Mouse (Mus musculus) stomach, embryonic 14.5 days (tissue): ENCODE results near the gene P4ha1. TPM values are rescaled to one million over a fixed set of nuclear protein-coding genes. Genes with fewer than 3 reads are reported as not detected.
A peak's percentile ranks its signal among the peaks of the same experiment; 100 is the strongest.

Experiments used
- ATAC-seq: fragments of 200-750 bp; cut with Nextera tagmentation; 2 replicates; pipeline ENCODE4 v1.8.0; 2017; ENCODE audit warnings: low read depth, moderate TSS enrichment; ENCODE audit not compliant: insufficient number of reproducible peaks, insufficient read depth, low FRiP score
- H3K27ac ChIP-seq: fragments of 300-500 bp; sonication (generic); 2 replicates; pipeline ENCODE4 v1.5.1; 2014; ENCODE audit warnings: mild to moderate bottlenecking, low read length, moderate library complexity, mixed read lengths
- H3K27me3 ChIP-seq: fragments of 300-500 bp; sonication (generic); 2 replicates; pipeline ENCODE4 v1.6.1; 2014; ENCODE audit warnings: low read length, control low read depth, mixed read lengths; ENCODE audit not compliant: control insufficient read depth, insufficient read depth
- H3K36me3 ChIP-seq: fragments of 300-500 bp; sonication (generic); 2 replicates; pipeline ENCODE4 v1.6.1; 2014; ENCODE audit warnings: mild to moderate bottlenecking, control low read depth, low read length, moderate library complexity, mixed read lengths; ENCODE audit not compliant: control insufficient read depth, insufficient read depth
- H3K4me1 ChIP-seq: fragments of 300-500 bp; sonication (generic); 2 replicates; pipeline ENCODE4 v1.6.1; 2014; ENCODE audit warnings: low read length, control low read depth, mixed read lengths; ENCODE audit not compliant: control insufficient read depth, insufficient read depth
- H3K4me2 ChIP-seq: fragments of 300-500 bp; sonication (generic); replicated peaks from 2 replicates; pipeline ENCODE4 v1.6.1; 2014; ENCODE audit warnings: low read depth, low read length, control low read depth
- H3K4me3 ChIP-seq: fragments of 300-500 bp; sonication (generic); 2 replicates; pipeline ENCODE4 v1.5.1; 2014; ENCODE audit warnings: low read depth, low read length, control low read depth
- H3K9ac ChIP-seq: fragments of 300-500 bp; sonication (generic); replicated peaks from 2 replicates; pipeline ENCODE4 v1.6.1; 2014; ENCODE audit warnings: low read depth, mild to moderate bottlenecking, control low read depth, low read length, moderate library complexity, mixed read lengths
- H3K9me3 ChIP-seq: fragments of 300-500 bp; sonication (generic); 2 replicates; pipeline ENCODE4 v1.6.1; 2016; ENCODE audit warnings: low read depth, low read length, control low read depth; ENCODE audit not compliant: control insufficient read depth
- WGBS: fragments of 180-500 bp; shearing (Covaris S2); extraction: QIAGEN DNeasy Blood & Tissue Kit; methylation state at CpG from one replicate; pipeline ENCODE4 v1.1.7; 2014; 5-methylcytosine and 5-hydroxymethylcytosine counted together
- polyA plus RNA-seq: library from polyadenylated mRNA; unstranded; fragments of >200 nt; fragmentation: Nextera tagmentation; extraction: Ambion mirVana; gene quantifications from 2 replicates; pipeline ENCODE4 v1.2.1, GENCODE M21; 2014

The P4ha1 gene
- 64.9 and 76.3 TPM in 2 replicates for polyA plus RNA-seq

DNA sequence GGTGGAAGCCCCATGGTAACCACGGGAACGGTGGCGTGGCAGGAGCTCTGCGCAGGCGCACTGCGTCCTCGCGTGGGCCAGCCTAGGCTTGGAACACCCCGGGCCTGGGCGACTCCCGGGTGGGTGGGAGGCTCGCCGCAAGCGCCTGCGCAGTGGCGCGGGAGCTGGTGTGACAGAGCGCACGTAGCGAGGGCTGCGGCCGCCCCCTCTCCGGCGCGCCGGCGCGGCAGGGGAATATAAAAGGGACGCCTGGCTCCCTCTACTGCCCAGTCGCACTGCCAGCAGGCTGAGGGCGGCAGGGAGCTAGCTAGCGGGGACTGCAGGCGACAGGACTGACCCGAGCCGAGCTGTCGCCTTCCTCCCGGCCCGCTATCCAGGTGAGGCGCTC lies at the start of gene P4ha1:
Gene P4ha1 (plus strand): TSS at position 197 of the 388 bp plus-strand sequence.
- no peaks in the 10 kb centered on the region for H3K9me3 ChIP-seq
- peaks cover 12% of the 10 kb centered on the region for H3K4me1 ChIP-seq
- H3K36me3 ChIP-seq = no peaks in the 10 kb centered on the region
- peak within 1 kb of the TSS; percentile 96 for H3K27ac ChIP-seq
- ATAC-seq = peak; percentile 99
- peak within 1 kb of the TSS; percentile 93 for H3K9ac ChIP-seq
- H3K4me2 ChIP-seq = peak within 1 kb of the TSS; percentile 86
- no peaks in the 10 kb centered on the region for H3K27me3 ChIP-seq
- H3K4me3 ChIP-seq = peak within 1 kb of the TSS; percentile 88
- WGBS = under 1% methylated on average over 35 of the region's 39 CpGs

- Histone ChIP-seq H3K9me3 (no peaks in the 10 kb centered on the region), H3K4me2 (no peak overlapping the region), H3K4me1 (0 out of 2 replicates have a peak, but pooled peaks cover 4% of the 10 kb centered on the region), H3K9ac (no peak overlapping the region), H3K4me3 (no peak overlapping the region), H3K27me3 (no peaks in the 10 kb centered on the region), H3K36me3 (no peaks in the 10 kb centered on the region), H3K27ac (no peak overlapping the region)
- WGBS = 89% methylated on average over 5 of the region's 5 CpGs
- no peak for ATAC-seq
These were observed 47.4 kb upstream of the P4ha1 start for GRCm38 (mm10) chr10:59275745-59276144.

DNA sequence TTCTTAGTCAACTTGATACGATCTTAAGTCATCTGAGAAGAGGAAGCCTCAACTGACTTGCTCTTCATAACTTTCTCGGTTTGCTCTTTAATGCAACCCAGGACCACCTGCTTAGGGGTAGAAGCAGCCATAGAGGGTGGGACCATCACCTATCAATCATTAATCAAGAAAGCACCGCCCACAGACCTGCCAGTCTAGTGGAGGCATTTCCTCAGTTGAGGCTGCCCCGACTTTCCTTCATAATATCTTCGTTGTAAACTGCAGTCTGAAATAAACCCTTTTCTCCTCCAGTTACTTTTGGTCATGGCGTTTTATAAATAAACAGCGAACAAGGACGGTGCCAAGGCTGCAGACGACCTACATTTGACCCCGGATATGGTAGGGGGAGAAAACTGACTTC lies 46.0 kb upstream of the P4ha1 start:
- 0 out of 2 replicates have a peak, but pooled peaks cover 4% of the 10 kb centered on the region for H3K4me1 ChIP-seq
- no peak overlapping the region for H3K4me2 ChIP-seq
- no peak overlapping the region for H3K9ac ChIP-seq
- no peaks in the 10 kb centered on the region for H3K36me3 ChIP-seq
- no peaks in the 10 kb centered on the region for H3K9me3 ChIP-seq
- no peak for ATAC-seq
- H3K27ac ChIP-seq = no peak overlapping the region
- no peak overlapping the region for H3K4me3 ChIP-seq
- WGBS = 24% methylated on average over 10 of the region's 10 CpGs
- no peaks in the 10 kb centered on the region for H3K27me3 ChIP-seq

DNA sequence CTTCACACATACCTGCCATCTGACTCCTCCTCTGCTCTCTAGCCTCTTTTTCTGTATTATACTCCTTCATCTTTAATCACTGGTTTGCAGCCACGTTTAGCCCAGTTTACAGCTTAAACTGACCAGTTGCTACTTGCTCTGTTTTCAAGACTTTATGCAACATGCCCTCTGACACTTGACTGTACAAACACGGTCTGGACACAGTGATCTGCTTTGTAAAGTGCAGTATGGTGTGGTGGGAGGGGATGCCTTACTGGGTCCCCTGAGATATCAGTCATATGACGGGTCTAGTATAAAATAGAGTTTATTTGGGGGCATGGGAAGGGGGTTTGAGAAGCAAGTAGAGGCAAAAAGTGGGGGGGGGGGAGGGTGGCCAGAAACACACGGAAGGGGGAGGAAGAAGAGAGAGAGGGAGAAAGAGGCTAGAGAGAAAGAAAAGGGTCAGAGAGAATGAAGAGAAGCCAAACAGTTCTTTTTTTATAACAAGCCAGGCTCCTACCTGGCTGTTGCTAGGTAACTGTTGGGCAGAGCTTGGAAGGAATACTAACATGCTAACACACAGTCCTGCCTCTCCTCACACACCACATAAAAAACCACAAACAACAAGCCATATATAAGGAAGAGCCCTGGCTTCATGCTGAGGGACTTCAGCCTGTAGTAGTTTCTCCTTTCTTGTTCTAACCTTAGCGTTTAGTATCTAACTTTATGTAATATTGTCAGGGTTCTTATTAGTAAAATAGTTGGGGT lies 45.2 kb upstream of the P4ha1 start:
- 0 out of 2 replicates have a peak, but pooled peaks cover 4% of the 10 kb centered on the region for H3K4me1 ChIP-seq
- H3K9ac ChIP-seq = no peak overlapping the region
- no peak overlapping the region for H3K27ac ChIP-seq
- no peak overlapping the region for H3K4me2 ChIP-seq
- H3K4me3 ChIP-seq = no peak overlapping the region
- ATAC-seq = no peak
- no peaks in the 10 kb centered on the region for H3K9me3 ChIP-seq
- H3K27me3 ChIP-seq = no peaks in the 10 kb centered on the region
- 47% methylated on average over 4 of the region's 5 CpGs for WGBS
- H3K36me3 ChIP-seq = no peaks in the 10 kb centered on the region

GRCm38 (mm10) chr10:59283164-59283563 lies 39.9 kb upstream of the P4ha1 start:
- WGBS = 75% methylated on average over 3 of the region's 3 CpGs
- no peak for ATAC-seq

DNA sequence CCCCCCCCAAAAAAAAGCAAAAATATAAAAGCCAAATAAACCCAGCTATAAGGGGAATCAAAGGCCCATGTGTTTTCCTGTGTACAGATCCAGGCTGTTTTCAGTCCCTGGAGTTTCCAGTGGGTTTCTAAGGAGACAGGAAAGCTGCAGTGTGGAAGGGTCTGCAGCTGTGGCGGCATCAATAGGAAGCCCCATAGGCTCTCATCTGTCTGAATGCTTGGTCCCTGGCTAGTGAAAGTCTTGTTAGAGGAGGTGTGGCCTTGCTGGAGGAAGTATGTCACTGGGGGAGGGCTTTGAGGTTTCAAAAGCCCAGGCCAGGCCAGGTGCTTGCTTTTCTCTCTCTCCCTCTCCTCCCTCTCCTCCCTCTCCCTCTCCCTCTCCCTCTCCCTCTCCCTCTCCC lies 39.3 kb upstream of the P4ha1 start:
- 82% methylated on average over 1 of the region's 1 CpGs for whole genome bisulfite sequencing
- Histone ChIP-seq H3K4me2 (no peak overlapping the region), H3K4me1 (no peaks in the 10 kb centered on the region), H3K4me3 (no peak overlapping the region), H3K9ac (no peak overlapping the region), H3K9me3 (no peaks in the 10 kb centered on the region), H3K27me3 (no peaks in the 10 kb centered on the region), H3K27ac (no peak overlapping the region), H3K36me3 (no peaks in the 10 kb centered on the region)
- no peak for ATAC-seq

More at GRCm38 (mm10) chr10:59283164-59283563, 39.9 kb upstream of the P4ha1 start:
- Histone ChIP-seq H3K4me3 (no peak overlapping the region), H3K27me3 (no peaks in the 10 kb centered on the region), H3K4me1 (no peaks in the 10 kb centered on the region), H3K27ac (no peak overlapping the region), H3K36me3 (no peaks in the 10 kb centered on the region), H3K4me2 (no peak overlapping the region), H3K9ac (no peak overlapping the region), H3K9me3 (no peaks in the 10 kb centered on the region)

DNA sequence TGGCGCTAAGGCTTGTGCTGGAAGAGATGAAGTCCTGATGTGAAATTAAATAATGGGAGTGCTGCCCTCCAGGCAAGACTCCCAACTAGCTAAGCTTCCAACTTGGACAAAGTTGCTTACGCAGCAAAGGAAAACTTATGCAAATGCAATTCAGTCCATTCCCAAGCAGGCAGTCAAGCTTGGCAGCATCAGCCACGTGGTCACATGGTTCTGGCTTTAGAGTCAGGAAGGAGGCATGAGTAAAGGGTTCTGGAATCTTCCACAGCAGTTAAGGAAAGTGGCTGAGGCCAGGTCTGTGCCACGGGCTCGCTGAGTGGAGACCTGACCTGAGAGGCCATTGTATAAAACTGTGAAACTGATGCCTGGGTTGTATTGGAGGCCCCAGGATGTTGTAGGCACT lies 37.6 kb upstream of the P4ha1 start:
- Histone ChIP-seq H3K27ac (no peak overlapping the region), H3K4me2 (no peak overlapping the region), H3K36me3 (no peaks in the 10 kb centered on the region), H3K4me3 (no peak overlapping the region), H3K27me3 (no peaks in the 10 kb centered on the region), H3K4me1 (no peaks in the 10 kb centered on the region), H3K9me3 (no peaks in the 10 kb centered on the region), H3K9ac (no peak overlapping the region)
- no peak for ATAC-seq
- WGBS = 65% methylated on average over 5 of the region's 5 CpGs

GRCm38 (mm10) chr10:59287251-59287650 lies 35.8 kb upstream of the P4ha1 start:
- no peak overlapping the region for H3K4me2 ChIP-seq
- H3K27ac ChIP-seq = no peak overlapping the region
- H3K27me3 ChIP-seq = no peaks in the 10 kb centered on the region
- no peak overlapping the region for H3K9ac ChIP-seq
- no peak for ATAC-seq
- no peaks in the 10 kb centered on the region for H3K36me3 ChIP-seq
- WGBS = 67% methylated on average over 2 of the region's 2 CpGs
- no peaks in the 10 kb centered on the region for H3K9me3 ChIP-seq
- no peaks in the 10 kb centered on the region for H3K4me1 ChIP-seq
- H3K4me3 ChIP-seq = no peak overlapping the region

DNA sequence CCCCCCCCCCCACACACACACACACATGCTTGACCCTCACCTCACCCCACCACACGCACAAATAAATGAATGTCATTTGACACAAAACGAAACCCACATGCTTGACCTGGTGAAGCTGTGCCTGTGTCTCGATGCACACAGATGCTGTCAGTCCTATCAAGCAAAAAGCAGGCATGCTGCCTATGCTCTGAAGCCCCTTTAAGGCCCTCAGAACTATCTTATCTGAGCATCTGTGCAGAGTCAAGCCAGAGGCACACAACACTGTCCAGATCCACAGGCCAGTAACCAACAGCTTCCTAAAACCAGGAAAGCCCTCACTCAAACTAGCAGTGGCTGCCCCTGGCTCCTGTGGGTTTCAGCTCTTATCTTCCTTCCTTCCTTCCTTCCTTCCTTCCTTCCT lies 35.4 kb upstream of the P4ha1 start:
- Histone ChIP-seq H3K4me1 (no peaks in the 10 kb centered on the region), H3K27me3 (no peaks in the 10 kb centered on the region), H3K9me3 (no peaks in the 10 kb centered on the region), H3K9ac (no peak overlapping the region), H3K4me2 (no peak overlapping the region), H3K36me3 (no peaks in the 10 kb centered on the region), H3K4me3 (no peak overlapping the region), H3K27ac (no peak overlapping the region)
- ATAC-seq = no peak
- 25% methylated on average over 3 of the region's 3 CpGs for WGBS
